Mouse (Mus musculus) myocyte (in vitro differentiated cells): Measurements from ENCODE around the gene Rptor.

Source experiments
- CEBPB ChIP-seq: IDR thresholded peaks from 2 replicates; pipeline ENCODE4 v1.6.1; 2011; ENCODE audit warnings: mild to moderate bottlenecking, moderate library complexity; ENCODE audit not compliant: poor library complexity, insufficient read depth, severe bottlenecking
- E2F4 ChIP-seq: IDR thresholded peaks from one replicate; pipeline ENCODE4 v1.6.1; 2011; ENCODE audit warnings: mild to moderate bottlenecking, control low read depth, moderate library complexity; ENCODE audit not compliant: insufficient read depth
- MAX ChIP-seq: IDR thresholded peaks from one replicate; pipeline ENCODE4 v1.6.1; 2011; ENCODE audit warnings: low read depth, mild to moderate bottlenecking, control low read depth
- MYOD1 ChIP-seq, 3 experiments: IDR thresholded peaks; one replicate each; pipeline ENCODE4 v1.6.1; 2011; ENCODE audit warnings: control low read depth in 2 of 3, low read depth in 2 of 3, mild to moderate bottlenecking in 2 of 3, moderate library complexity in 1 of 3; ENCODE audit not compliant: insufficient read length in 2 of 3, control insufficient read depth in 1 of 3
- MYOG ChIP-seq, 3 experiments: IDR thresholded peaks; one replicate each; pipeline ENCODE4 v1.6.1; 2011; ENCODE audit warnings: control low read depth in 2 of 3, low read depth in 2 of 3, mild to moderate bottlenecking in 2 of 3; ENCODE audit not compliant: insufficient read length in 2 of 3, control insufficient read depth in 1 of 3, insufficient read depth in 1 of 3
- POLR2A ChIP-seq: IDR thresholded peaks from one replicate; pipeline ENCODE4 v1.6.1; 2011; ENCODE audit warnings: low read depth, mild to moderate bottlenecking, control low read depth, moderate library complexity; ENCODE audit not compliant: insufficient read length
- POLR2AphosphoS2 ChIP-seq: IDR thresholded peaks from one replicate; pipeline ENCODE4 v1.6.1; 2011; ENCODE audit warnings: low read depth, control low read depth; ENCODE audit not compliant: insufficient read length
- TCF12 ChIP-seq: IDR thresholded peaks from one replicate; pipeline ENCODE4 v1.6.1; 2011; ENCODE audit warnings: mild to moderate bottlenecking, control low read depth; ENCODE audit not compliant: poor library complexity, insufficient read depth, severe bottlenecking
- TCF3 ChIP-seq: IDR thresholded peaks from one replicate; pipeline ENCODE4 v1.6.1; 2011; ENCODE audit warnings: low read depth, control low read depth; ENCODE audit not compliant: insufficient read length
- USF1 ChIP-seq: IDR thresholded peaks from one replicate; pipeline ENCODE4 v1.6.1; 2011; ENCODE audit warnings: low read depth, mild to moderate bottlenecking, control low read depth, moderate library complexity

GRCm38 (mm10) chr11:119942201-119942726, 339.6 kb downstream of the Rptor start:
- TF ChIP-seq TCF3 (no peak), POLR2A (peak; percentile 60), POLR2AphosphoS2 (peak; percentile 23), E2F4 (no peak), CEBPB (no peak), MYOD1 (IDR thresholded peaks at IDR 0.05; ENCODE audit: control insufficient read depth in 1 of 3, insufficient read length in 2 of 3, low read depth in 2 of 3) (no peak), USF1 (no peak), MAX (no peak), MYOG (IDR thresholded peaks at IDR 0.05; ENCODE audit: control insufficient read depth in 1 of 3, insufficient read depth in 1 of 3, insufficient read length in 2 of 3, low read depth in 2 of 3) (no peak), TCF12 (no peak)
